Mouse (Mus musculus): ENCODE data around the gene Ctrb1.

The Ctrb1 gene

DNA sequence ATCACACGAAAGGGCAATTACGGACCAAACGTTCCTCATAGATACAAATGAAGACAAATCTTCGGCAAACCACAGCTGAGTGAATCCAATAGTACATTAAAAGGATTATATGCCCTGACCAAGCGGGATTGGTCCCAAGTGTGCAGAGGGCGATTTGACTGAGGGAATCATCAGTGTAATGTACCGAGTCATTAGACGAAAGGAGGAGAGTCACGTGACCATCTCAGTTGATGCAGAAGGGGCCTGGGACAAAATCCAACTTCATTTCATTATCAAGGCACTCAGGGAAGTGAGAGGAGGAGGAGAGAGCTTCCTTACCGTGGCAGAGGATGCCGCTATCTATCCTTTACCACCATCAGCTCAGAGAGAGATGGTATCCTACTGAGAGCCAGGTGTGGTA, 9.7 kb downstream of the Ctrb1 start:
- no peak for DNase-seq (ENCODE audit: low read depth, low spot score)

DNA sequence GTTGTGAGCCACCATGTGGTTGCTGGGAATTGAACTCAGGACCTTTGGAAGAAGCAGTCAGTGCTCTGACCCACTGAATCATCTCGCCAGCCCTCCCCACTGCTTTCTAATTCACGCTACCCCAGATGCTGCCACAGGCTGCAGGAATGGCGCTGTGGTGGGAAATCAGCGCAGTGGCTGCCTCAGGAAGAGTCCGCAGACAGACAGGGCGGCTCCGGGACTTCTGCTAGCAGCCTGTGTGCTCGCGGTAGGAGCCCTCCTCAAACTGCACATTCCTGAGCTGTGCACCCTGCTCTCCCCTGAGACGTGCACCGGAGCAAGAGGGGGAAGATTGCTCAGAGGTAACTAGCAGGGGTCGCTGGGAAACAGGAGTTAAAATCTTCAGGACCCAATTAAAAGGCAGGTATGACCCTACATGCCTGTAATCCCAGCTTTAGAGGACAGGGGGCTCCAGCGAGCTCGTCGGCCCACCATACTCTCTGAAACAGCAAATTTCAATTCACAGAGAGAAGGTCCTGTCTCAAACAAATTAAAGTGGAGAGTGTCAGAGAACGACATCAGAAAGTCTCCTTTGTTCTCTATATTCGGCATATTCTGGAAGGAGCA, 10.3 kb downstream of the Ctrb1 start:
- no peak for DNase-seq (ENCODE audit: low read depth, low spot score)

DNA sequence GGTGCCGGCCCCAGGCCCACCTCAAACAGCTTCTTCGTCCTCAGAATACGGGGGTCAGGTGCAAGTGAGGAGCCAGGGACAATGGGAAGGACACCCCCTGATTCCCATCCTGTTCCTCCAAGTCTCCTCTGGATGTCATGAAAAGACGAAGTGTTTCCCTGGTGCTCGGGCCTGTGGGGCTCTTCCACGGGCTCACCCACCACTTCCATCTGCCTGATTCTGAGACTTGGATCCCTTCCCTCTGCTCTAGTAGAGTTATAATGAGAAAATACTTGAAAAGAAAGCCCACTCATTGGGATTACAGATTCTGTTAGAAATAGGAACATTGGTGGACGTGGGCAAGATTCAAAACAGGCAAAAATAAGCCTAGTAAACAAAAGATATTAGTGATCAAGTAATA, 12.0 kb downstream of the Ctrb1 start:
- DNase-seq (ENCODE audit: low read depth, low spot score) = no peak

DNA sequence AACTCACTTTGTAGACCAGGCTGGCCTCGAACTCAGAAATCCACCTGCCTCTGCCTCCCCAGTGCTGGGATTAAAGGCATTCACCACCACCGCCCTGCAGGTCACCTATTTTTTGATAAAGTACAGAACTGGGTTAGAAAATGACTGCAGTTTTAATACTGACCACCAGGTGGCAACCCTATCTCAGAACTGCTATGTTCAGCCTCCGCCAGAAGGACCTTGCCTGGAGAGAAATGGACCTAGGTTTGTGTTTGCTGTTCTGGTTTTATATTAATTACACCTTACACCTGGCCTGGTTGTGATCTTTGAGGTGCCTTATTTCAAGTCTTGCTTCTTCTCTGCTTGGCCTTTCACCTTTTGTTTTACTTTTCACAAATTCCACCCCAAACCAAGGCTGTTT, 12.7 kb downstream of the Ctrb1 start:
- peak; percentile 81 for DNase-seq (ENCODE audit: low read depth, low spot score)

DNA sequence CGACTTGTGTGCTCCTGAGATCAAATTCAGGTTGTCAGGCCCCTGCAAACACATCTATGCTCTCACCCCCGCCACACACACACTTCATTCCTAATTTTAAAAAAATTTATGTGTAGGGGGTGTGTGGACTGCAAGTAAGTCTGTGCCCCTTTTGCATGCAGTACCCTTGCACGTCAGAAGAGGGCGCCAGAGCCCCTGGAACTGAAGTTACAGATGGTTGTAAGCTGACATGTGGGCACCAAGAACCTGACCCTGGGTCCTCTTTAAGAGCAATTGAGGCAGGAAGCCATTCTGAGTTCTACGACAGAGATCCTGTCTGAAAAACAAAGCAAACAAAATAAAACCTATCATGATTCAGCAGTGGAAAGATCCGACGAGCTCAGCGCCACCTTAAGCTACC, 14.6 kb downstream of the Ctrb1 start:
- peak; percentile 61 for DNase-seq (ENCODE audit: low read depth, low spot score)

DNA sequence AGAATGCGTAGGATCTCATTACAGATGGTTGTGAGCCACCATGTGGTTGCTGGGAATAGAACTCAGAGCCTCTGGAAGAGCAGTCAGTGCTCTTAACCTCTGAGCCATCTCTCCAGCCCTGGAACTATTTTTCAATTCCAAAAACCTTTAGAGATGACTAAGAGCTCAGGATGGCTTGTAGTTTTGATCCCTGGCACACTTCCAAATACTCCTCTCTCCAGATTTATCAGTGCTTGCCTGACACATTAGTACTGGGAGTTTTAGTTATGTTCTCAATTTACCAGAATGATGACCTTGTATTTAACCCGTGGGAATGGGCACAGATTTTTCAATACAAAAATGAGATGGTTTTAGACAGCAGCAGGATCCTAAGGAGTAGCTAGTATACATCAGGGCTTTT, 24.1 kb downstream of the Ctrb1 start:
- DNase-seq (ENCODE audit: low read depth, low spot score) = no peak

DNA sequence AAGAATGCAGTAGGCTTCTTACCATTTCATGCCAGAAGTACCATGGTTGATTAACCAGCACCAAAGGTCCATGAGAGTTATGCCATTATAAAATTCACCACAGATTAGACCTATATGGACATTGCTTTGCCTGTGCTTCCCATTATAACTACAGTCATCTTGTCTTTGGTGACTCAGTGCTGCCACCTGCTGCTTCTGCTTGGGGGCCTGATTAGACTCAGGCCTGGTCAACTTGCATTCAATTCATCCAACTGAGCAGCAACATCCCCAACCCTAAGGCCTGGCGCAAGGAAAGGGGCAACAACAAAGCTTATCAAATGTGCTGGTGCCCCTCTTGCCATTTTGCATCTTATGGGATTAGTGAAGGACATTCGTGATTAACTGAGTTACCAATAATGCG, 28.3 kb downstream of the Ctrb1 start:
- DNase-seq (ENCODE audit: low read depth, low spot score) = peak; percentile 80

DNA sequence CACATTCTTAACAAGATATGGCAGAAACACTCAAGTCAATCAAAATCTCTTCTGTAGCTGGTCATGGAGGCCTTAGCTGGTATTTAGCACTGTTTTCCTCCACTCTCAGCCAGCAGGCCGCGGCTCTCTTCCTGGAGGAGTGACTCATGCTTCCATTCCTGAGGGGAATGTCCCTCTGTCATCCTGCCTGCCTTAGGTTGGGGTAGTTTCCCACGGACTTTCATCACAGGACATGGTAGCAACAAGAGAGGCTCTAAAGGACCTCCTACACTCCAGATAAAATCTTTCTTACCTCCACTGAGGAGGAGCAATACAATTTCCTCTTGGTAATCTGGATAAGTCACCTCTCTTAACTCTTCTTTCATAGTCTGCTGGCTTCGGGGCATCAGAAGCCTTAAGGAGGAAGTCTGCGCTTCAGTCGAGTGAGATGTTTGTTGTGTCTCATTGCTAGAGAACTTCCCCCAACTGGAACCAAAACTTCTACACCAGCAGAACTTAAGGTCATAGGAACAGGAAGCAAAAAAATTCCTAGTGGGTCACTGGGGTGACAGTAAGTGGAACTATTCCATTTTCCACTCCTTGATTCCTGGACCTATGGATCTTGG, 31.9 kb downstream of the Ctrb1 start:
- no peak for DNase-seq (ENCODE audit: low read depth, low spot score)

DNA sequence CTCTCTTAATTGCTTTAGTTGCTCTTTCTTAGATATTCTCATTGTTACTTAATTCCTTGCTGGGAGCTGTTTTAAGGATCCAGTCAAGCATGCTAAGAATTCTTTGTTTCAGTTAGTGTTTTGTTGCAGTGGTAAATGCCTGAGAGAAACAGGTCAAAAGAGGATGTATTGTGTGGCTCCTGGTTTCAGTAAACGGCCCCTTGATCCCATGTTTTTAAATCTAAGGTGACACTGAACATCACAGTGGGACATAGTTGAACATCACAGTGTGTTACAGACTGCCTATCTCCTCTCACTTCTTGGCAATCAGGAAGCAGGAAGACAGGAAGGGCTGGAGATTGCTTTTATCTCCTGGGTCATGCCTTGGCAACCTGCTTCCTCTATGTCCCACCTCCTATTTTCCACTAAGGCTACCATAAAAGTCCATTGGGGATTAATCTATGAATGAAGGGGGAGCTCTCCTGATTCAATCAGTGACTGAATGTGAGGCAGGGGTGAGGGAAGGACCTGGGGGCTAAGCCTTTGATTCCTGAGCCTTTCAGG, 33.4 kb downstream of the Ctrb1 start:
- DNase-seq (ENCODE audit: low read depth, low spot score) = no peak

DNA sequence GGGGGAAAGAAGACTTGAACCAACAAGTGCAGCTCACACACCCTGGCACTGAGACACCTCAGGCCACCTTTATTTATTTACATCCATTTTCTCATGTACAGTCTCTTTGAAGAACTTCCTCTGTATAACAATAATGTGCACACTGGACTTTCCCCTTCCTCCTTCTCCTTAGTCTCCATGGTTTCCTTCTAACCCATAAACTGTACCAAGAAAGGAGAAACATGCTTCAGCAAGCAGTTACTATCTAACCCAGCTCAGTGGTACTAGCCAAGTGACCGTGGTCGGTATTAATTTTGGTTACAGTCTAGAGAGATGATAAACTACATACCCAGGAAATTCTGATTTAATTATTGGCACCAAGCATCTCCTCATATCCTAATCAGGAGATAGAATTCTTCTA, 37.3 kb downstream of the Ctrb1 start:
- DNase-seq (ENCODE audit: low read depth, low spot score) = no peak

DNA sequence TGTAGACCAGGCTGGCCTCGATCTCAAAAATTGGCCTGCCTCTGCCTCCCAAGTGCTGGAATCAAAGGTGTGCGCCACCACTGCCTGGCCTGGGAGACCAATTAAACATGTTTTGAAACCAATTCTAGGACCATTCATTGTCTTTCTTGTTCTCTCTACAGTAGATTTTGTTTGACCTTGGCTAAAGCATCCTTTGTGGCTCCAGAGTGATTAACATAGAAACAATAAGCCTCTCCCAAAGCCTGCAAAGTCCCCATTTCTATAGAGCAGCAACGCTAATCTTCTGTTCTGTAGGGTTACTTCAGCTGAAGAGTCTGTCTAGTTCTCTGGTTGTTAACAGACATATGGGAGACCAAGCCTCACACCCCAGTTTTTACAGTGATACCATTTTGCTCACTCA, 40.2 kb downstream of the Ctrb1 start:
- DNase-seq (ENCODE audit: low read depth, low spot score) = no peak

DNA sequence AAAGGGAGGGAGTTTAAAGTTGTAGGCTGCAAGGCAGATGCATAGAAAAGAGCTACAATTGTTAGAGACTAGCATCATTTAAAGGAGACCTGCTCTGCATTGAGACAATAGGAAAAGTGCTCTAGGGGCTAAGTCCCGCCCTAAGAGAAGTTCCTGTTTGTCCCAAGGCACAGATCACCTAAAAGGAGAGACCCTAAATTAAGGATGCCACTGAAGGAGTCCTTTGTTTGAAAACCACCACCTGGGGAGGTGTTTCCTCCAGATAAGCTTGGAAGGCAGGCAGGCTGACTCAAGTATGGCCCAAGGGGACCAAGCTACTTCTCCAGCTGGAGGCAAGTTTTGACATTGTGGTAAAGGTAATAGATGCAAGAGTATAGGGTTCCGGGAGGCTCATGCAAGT, 42.0 kb downstream of the Ctrb1 start:
- DNase-seq (ENCODE audit: low read depth, low spot score) = no peak

DNA sequence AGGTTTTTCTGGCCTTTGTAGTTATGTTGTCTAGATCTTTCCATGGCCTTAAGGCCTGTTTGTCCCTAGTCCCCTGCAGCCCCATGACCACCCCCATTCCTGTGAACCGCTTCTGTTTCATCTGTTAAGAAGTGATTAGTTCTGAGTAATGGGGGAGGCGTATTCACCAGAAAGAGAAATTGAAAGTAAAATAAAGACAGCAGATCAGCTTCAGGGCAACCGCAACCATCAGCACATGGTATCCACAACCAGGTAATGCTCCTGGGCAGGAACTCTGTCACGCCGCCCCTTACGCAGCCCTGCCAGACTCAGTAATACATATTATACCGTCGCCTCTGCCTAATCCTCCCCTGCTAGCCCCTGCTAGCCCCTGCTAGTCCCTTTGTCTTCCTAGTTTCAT, 45.1 kb downstream of the Ctrb1 start:
- peak; percentile 82 for DNase-seq (ENCODE audit: low read depth, low spot score)

DNA sequence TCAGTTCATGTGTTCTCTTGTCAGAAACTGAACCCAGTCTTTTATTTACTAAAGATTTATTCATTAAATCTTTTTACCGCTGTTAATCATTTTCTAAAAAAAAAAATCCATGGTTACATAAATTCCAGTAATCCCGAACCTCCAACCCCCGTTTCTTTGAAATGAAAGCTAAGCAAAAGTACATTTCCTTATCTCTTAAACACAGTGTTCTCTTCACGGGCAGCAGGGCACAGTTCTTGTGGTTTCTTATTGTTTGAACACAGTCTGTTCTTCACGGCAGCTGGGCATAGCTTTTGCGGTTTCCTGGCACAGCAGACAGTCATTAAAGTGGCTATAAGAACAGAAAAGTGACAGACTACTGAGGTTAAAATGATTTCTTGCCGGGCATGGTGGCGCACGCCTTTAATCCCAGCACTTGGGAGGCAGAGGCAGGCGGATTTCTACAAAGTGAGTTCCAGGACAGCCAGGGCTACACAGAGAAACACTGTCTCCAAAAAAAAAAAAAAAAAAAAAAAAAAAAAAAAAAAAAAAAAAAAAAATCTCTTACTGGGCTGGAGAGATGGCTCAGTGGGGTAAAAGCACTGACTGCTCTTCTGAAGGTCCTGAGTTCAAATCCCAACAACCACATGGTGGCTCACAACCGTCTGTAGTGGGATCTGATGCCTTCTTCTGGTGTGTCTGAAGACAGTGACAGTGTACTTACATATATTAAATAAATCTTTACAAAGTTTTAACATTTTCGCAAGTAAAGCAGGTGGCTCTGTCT, 46.3 kb downstream of the Ctrb1 start:
- DNase-seq (ENCODE audit: low read depth, low spot score) = peak; percentile 86

DNA sequence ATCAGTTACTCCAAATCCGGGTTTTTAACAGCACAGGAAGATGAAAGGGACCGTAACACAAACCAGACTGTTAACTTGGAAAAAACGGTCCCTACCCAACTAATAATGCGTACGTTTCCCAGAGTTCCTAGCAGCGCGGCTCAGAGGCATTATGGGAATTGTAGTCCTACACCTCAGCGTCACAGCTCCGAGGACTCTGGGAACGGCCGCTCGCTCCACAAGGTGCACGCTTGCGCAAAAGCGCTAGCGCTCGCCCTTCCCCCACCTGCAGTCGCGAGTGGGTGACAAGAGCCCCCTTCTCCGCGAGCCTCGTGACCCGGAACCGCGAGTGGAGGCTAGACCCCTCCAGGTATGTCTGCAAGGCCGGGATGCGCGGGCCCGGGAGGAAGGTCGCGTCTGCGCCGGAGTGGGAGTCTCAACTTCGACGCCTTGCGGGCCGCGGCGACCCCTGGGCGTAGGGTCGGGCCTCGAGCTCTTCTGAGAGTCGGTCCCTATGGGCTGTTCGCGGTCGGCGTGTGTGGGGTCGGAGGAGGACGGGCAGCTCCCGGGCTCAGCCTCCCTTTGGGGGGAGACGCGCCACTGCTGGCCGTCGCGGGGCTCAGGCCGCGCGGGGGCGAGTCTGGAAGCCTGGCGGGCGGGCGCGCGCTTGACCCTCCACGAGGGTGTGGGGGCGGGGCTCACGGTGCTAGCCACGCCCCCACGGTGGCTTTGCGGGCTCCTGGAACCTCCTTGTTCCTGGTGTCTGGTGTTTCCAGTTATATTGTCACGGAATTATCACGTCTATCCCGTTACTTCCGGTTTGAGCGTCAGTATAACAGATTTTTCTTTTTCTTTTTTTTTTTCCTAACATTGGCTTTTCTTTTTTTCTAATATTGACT, 47.3 kb downstream of the Ctrb1 start, which contains the start of gene Zfp1:
TSS of gene Zfp1 (plus strand) at position 138 of the 878 bp plus-strand sequence.
- DNase-seq (ENCODE audit: low read depth, low spot score) = peak; percentile 97

DNA sequence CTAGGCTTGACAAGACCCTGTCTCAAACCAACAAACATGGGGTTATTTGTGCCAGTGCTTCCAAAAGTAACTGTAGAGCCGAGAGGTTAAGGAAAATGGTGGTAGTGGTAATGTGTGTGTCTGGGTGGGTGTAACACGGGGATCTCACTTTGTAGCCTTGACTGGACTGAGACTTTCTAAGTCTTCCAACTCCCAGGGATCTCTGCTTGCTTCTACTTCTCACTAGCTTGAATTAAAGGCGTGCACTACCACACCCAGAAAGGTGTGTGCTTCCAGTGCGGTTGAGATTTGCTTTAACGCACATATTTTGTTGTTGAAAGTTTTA, 47.9 kb downstream of the Ctrb1 start:
- no peak for DNase-seq (ENCODE audit: low read depth, low spot score)

DNA sequence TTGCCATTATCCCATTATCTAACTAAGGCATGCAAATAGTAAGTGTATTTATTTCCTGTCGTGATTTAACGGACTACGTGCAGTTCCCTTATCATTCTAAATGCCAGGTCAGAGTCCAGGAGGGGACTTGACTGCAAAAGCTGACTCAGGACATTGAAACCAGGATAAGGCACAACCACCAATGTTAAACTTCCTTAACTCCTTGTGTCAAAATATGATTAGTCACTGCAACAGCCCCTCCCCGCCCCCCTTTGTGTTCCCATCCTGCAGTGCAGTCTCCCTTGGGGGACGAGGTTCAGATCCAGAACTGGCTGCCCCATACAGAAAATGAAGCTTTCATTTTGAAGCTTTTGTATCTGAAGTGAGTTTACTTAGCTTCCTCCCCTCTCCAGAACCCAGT, 48.3 kb downstream of the Ctrb1 start:
- DNase-seq (ENCODE audit: low read depth, low spot score) = no peak

DNA sequence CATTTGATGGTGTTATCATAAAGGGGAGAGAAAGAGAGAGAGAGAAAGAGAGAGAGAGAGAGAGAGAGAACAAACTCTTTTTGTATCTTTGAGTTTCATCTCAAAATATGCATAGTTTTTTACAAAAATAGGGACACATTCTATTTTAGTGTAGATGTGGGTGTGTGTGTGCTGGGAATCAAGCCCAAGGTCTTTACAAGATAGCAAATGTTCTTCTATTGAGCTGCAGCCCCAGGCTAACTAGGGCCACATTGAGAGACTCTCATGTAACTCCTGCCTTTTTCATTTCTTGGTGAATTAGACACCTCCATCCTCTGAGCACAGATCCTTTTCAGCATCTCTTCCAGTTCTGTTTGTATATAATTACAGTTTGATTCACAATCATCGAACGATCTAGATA, 49.7 kb downstream of the Ctrb1 start:
- DNase-seq (ENCODE audit: low read depth, low spot score) = no peak

DNA sequence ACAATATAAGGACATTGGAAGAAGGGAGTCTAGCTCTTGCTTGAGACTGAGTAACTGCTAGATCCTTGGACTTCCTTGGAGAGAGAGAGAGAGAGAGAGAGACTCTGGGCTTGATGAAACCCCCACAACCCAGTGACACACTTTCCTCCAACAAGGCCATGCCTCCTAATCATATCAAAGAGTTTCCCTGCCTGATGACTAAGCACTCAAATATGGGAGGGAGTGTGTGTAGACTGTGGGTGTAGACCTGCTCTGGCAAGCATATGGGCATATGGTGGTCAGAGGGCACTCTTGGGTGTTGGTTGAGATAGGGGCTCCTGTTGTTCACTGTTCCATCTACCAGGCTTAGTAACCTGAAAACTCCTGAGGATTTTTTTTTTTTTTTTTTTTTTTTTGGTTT, 52.7 kb downstream of the Ctrb1 start:
- DNase-seq (ENCODE audit: low read depth, low spot score) = no peak
